Mouse (Mus musculus) CH12.LX (cell line): ENCODE results near the gene Mrpl2.

Experiments
- CTCF ChIP-seq, 2 experiments: IDR thresholded peaks in 1 of 2; conservative IDR thresholded peaks in 1 of 2; 2 replicates each; pipeline ENCODE4 v1.5.1; 2011 to 2012; ENCODE audit warnings: low read depth in 2 of 2, low read length in 2 of 2, improper control_type of control experiment in 1 of 2, inconsistent platforms in 1 of 2, mild to moderate bottlenecking in 1 of 2, moderate library complexity in 1 of 2
- E2F4 ChIP-seq: IDR thresholded peaks from 2 replicates; pipeline ENCODE4 v1.6.1; 2011; ENCODE audit warnings: low read depth, low read length, improper control_type of control experiment; ENCODE audit not compliant: insufficient replicate concordance
- ELF1 ChIP-seq: IDR thresholded peaks from 2 replicates; pipeline ENCODE4 v1.6.1; 2014; ENCODE audit warnings: low read depth, mild to moderate bottlenecking, inconsistent platforms, low read length, improper control_type of control experiment
- EP300 ChIP-seq: IDR thresholded peaks from 2 replicates; pipeline ENCODE4 v1.6.1; 2011; ENCODE audit warnings: low read length, improper control_type of control experiment
- GABPA ChIP-seq: IDR thresholded peaks from 2 replicates; pipeline ENCODE4 v1.6.1; 2012; ENCODE audit warnings: low read depth, low read length, improper control_type of control experiment, inconsistent platforms; ENCODE audit not compliant: insufficient replicate concordance
- HCFC1 ChIP-seq: IDR thresholded peaks from 2 replicates; pipeline ENCODE4 v1.6.1; 2012; ENCODE audit warnings: low read depth, mild to moderate bottlenecking, inconsistent platforms, low read length, improper control_type of control experiment
- IRF4 ChIP-seq: IDR thresholded peaks from 2 replicates; pipeline ENCODE4 v1.6.1; 2014; ENCODE audit warnings: low read depth, mild to moderate bottlenecking, inconsistent platforms, low read length, improper control_type of control experiment
- MAZ ChIP-seq: IDR thresholded peaks from 2 replicates; pipeline ENCODE4 v1.6.1; 2012; ENCODE audit warnings: low read depth, mild to moderate bottlenecking, inconsistent platforms, low read length, improper control_type of control experiment, moderate library complexity
- MYC ChIP-seq: IDR thresholded peaks from 2 replicates; pipeline ENCODE4 v1.6.1; 2011; ENCODE audit warnings: low read depth, mild to moderate bottlenecking, improper control_type of control experiment, low read length
- NRF1 ChIP-seq: IDR thresholded peaks from 2 replicates; pipeline ENCODE4 v1.6.1; 2014; ENCODE audit warnings: low read depth, mild to moderate bottlenecking, inconsistent platforms, low read length, improper control_type of control experiment, moderate library complexity
- POLR2A ChIP-seq: IDR thresholded peaks from 2 replicates; pipeline ENCODE4 v1.6.1; 2011; ENCODE audit warnings: low read depth, mild to moderate bottlenecking, improper control_type of control experiment, low read length
- POLR2AphosphoS2 ChIP-seq: IDR thresholded peaks from 2 replicates; pipeline ENCODE4 v1.6.1; 2011; ENCODE audit warnings: low read depth, low read length, improper control_type of control experiment
- TCF12 ChIP-seq: IDR thresholded peaks from 2 replicates; pipeline ENCODE4 v1.6.1; 2014; ENCODE audit warnings: low read depth, mild to moderate bottlenecking, inconsistent platforms, low read length, improper control_type of control experiment
- ZMIZ1 ChIP-seq: IDR thresholded peaks from 2 replicates; pipeline ENCODE4 v1.6.1; 2012; ENCODE audit warnings: low read depth, mild to moderate bottlenecking, inconsistent platforms, low read length, improper control_type of control experiment

DNA sequence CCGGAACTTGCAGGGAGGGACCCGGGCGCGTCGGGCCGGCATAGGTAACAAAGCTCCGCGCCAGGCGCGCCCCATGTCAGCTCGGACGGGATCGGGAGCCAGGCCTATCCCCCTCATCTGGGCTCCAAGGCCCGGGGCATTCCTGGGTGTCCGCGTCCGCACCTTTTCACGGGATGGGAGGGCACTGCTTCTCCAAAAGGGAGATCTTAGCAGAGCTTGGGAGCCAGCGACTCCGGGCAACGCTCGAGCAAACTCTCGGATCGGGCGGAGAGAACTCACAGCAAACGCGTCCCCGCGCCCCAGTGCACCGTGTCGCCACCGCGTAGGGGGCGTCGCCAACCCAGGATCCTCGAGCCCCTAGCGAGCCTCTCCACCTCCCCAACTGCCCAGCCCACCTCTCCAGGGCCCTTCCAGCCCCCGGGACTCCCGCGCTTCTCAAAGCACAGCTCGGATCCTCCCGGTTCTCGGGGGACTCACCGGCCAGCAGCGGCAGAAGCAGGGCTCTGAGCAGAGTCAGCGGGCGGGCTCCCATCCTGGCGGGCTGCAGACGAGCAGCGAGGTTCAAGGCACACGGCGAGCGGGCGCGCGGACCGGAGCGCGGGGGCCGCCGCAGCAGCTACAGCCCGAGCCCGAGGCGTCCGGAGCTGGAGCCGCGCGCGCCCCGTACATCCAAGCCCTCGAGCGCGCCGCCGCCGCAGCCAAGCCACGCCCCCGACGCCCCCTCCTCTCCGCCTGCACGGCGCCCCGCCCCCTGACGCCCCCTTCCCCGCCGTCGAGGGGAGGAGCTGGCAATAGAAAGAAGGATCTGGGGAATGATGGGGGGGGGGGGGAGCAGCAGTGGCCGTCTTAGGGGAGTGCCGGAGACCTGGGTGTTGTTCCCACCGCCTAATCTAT lies 17.0 kb upstream of the Mrpl2 start, which contains the start of gene Ptk7:
- TF ChIP-seq NRF1 (no peak), CTCF (conservative IDR thresholded peaks at IDR 0.05 in 1 of 2, IDR thresholded peaks at IDR 0.05 in 1 of 2; ENCODE audit: low read depth in 2 of 2, low read length in 2 of 2) (no peak), TCF12 (no peak; the same call in 1 of the 2 replicates), E2F4 (no peak), MAZ (no peak), GABPA (no peak), IRF4 (no peak), ZMIZ1 (no peak), POLR2AphosphoS2 (no peak), EP300 (no peak), POLR2A (no peak), MYC (no peak), HCFC1 (no peak), ELF1 (no peak)
